Mouse (Mus musculus) G1E (cell line): Measurements from ENCODE around the gene Il18bp.

Experiments
- CTCF ChIP-seq: IDR thresholded peaks from 2 replicates; pipeline ENCODE4 v1.5.1; 2012; ENCODE audit warnings: low read depth, low read length, inconsistent platforms, mixed read lengths
- GATA1 ChIP-seq: IDR thresholded peaks from 2 replicates; pipeline ENCODE4 v1.6.1; 2012; ENCODE audit warnings: borderline replicate concordance, low read length, inconsistent platforms, mixed read lengths
- GATA2 ChIP-seq: IDR thresholded peaks from 2 replicates; pipeline ENCODE4 v1.6.1; 2012; ENCODE audit warnings: low read depth, low read length, inconsistent platforms, borderline replicate concordance
- POLR2AphosphoS5 ChIP-seq: IDR thresholded peaks from 2 replicates; pipeline ENCODE4 v1.6.1; 2012; ENCODE audit warnings: low read depth, low read length, inconsistent platforms; ENCODE audit not compliant: insufficient replicate concordance
- TAL1 ChIP-seq: conservative IDR thresholded peaks from 2 replicates; pipeline ENCODE4 v1.6.1; 2012; ENCODE audit warnings: low read depth, low read length, inconsistent platforms, mixed read lengths

GRCm38 (mm10) chr7:101999461-102000151 lies 18.9 kb downstream of the Il18bp start:
- no peak for TF ChIP-seq CTCF
- no peak for TF ChIP-seq TAL1
- no peak for TF ChIP-seq GATA2
- TF ChIP-seq POLR2AphosphoS5 = no peak
- no peak for TF ChIP-seq GATA1
